Comparison of ENCODE assay signal across 12 mouse cellular contexts in the genomic region with DNA sequence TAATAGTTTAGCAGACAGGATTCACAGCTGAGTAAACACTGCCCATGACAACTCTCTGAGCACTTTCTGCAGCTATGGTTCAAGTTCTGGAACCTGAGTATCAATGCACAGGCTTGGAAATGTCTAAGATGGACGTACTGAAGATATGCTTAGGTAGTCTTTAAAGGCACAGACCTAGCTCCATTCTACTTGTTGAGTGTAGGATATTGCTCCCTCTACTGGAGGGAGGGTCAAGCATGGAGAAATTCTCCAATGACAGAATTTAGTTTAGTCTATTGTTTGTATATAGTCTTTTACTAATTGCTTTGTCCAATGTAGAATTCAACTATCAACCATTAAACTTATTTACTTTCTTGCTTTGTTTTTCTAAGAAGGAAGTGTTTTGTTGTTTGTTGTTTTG.
DNase-seq lines count a peak whose midpoint lies in the region; ATAC-seq lines count a peak whose summit lies in the region.
"Had no signal": no experiment of that assay in that cellular context is flagged by ENCODE, and none has a peak within 500 bp of the region (broad histone marks: within the 10 kb centered on the region; RNA-seq: fewer than 3 reads in every experiment).

No protein-coding gene starts in this region.

- H3K36me3 ChIP-seq in forebrain, embryonic 12.5 days (replicated peaks), result no peaks in the 10 kb centered on the region

- no peak overlapping the region for H3K4me3 ChIP-seq in forebrain, embryonic 12.5 days (replicated peaks)
- H3K4me3 ChIP-seq: embryonic facial prominence, embryonic 13.5 days; heart, embryonic 13.5 days; limb, embryonic 15.5 days had no signal

- peak; percentile 70; the same call in 1 of the 2 replicates for ATAC-seq in neutrophil, adult 5-6 weeks (ENCODE audit: extremely low read depth, insufficient number of reproducible peaks, low FRiP score, poor library complexity, severe bottlenecking)
- ATAC-seq in forebrain, embryonic 12.5 days (ENCODE audit: low FRiP score), result no peak

- no peaks in the 10 kb centered on the region for H3K9me3 ChIP-seq in forebrain, embryonic 12.5 days
- H3K9me3 ChIP-seq: embryonic facial prominence, embryonic 13.5 days; heart, embryonic 13.5 days; limb, embryonic 15.5 days had no signal

- no peak overlapping the region for H3K9ac ChIP-seq in forebrain, embryonic 12.5 days
- H3K9ac ChIP-seq: embryonic facial prominence, embryonic 13.5 days; heart, embryonic 13.5 days; limb, embryonic 15.5 days had no signal

- intact Hi-C loops in heart, postnatal 25 days (cut with DNase I), result loop anchor here (1.0 kb wide), 1 partner anchor 109 kb away; a partner anchor contains a TSS

- peak; percentile 28 to 53 for DNase-seq in heart, adult 18-20 months
- no peak for DNase-seq in heart, postnatal 25 days (ENCODE audit: low spot score)
- peak; percentile 43 for DNase-seq in retina, postnatal 1 day
- no peak for DNase-seq in retina, embryonic 14.5 days (ENCODE audit: low spot score)
- DNase-seq in embryo, embryonic 10.5 days (ENCODE audit: low spot score), result peak; percentile 43
- DNase-seq in spleen, postnatal 4 days (ENCODE audit: low spot score in 2 of 2), result no peak
- DNase-seq: thymus, postnatal 25 days had no signal

- no peaks in the 10 kb centered on the region for H3K27me3 ChIP-seq in forebrain, embryonic 12.5 days
- H3K27me3 ChIP-seq: embryonic facial prominence, embryonic 13.5 days; heart, embryonic 13.5 days; limb, embryonic 15.5 days had no signal

- H3K4me1 ChIP-seq in forebrain, embryonic 12.5 days, result no peaks in the 10 kb centered on the region
- H3K4me1 ChIP-seq: embryonic facial prominence, embryonic 13.5 days had no signal

- no peak overlapping the region for H3K4me2 ChIP-seq in forebrain, embryonic 12.5 days
- H3K4me2 ChIP-seq: embryonic facial prominence, embryonic 13.5 days; heart, embryonic 13.5 days; limb, embryonic 15.5 days had no signal

- no peak overlapping the region for H3K27ac ChIP-seq in forebrain, embryonic 12.5 days
- H3K27ac ChIP-seq: embryonic facial prominence, embryonic 13.5 days; heart, embryonic 13.5 days; limb, embryonic 15.5 days had no signal

- 27% methylated on average over 1 of the region's 1 CpGs for WGBS in forebrain, embryonic 12.5 days

Comparison
In these comparisons a context has a peak if more than half of its experiments do, and no peak if none do; other contexts are left out.
1. DNase-seq: peak in heart, adult 18-20 months (2 of 2), retina, postnatal 1 day (single experiment) and embryo, embryonic 10.5 days (single experiment); none in heart, postnatal 25 days (single experiment), retina, embryonic 14.5 days (single experiment) and spleen, postnatal 4 days (0 of 2).